Mouse (Mus musculus): ENCODE measurements around the gene Cblb.

Cblb gene

DNA sequence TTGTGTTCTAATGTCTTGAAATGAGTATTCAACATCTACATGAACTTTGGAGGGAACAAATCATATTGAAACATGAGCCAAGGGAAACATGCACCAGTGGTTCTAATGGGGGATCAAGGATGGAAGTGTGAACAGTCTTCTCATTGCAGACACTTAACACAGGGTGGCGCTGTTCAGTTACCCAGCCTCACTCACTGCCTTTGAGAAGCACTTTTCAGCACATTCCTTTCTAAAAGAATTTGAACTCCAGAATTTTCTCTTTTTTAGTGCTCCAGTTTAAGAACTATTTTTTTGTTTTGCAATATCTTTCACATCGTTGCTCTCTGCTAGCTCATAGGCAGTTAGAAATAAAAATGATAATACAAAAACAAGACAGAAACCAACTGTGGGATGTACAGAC lies 188.0 kb downstream of the Cblb start:
- DNase-seq = peak; percentile 58 to 71

DNA sequence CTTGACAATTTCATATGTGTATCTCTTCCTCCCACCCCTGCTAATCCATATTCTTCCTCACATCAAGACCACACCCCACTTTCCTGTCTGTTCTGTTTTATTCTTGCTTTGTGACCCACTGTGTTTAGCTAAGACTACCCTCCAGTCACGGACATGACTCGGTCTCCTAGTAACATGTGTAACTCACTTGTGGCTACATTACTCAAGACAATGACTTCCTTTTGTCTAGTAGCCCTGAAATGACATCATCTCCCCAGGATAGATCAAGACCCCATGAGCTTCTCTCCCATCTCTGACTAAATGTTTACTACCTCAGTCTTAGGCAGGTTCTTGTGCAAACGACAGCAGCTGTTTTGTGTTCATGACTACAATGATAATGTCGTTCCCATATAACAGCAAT lies 191.9 kb downstream of the Cblb start:
- DNase-seq = no peak

DNA sequence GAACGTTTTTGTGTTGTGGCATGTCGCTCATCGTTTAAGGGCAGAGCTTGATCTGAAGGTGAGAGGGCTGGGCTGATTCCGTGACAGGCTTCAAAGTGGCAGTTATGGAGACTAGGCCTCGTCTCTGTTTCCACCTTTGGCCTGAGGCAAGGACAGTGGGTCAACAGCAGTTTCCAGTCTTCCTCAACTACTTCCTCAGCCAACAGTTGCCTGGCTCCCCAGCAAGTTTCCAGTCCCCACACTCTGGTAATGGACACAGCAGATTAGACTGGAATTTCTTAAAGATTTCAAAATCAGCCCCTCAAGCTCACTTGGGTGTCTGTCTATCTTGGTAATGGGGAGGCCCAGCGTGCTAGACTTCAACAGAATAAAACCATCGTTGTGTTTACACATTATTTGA lies 198.4 kb downstream of the Cblb start:
- no peak for DNase-seq

DNA sequence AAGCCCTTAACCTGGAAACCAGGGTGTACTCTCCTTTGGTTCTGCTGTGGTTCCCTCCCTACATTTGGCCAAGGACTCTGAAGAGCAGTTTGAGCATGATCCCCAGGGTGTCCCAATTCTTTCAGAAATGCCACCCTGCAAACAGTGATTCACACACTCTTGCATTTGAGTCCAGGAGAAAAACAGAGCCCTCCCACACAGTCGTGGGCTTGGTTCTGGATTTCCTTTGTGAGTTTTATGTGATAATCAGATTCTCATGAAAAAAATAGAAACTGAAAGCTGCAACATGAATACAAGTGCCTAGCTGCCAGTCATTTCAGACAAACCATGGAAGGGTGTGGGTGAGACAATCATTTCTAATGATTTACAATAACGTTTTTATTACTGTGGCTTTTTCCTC lies 198.9 kb downstream of the Cblb start:
- no peak for DNase-seq

DNA sequence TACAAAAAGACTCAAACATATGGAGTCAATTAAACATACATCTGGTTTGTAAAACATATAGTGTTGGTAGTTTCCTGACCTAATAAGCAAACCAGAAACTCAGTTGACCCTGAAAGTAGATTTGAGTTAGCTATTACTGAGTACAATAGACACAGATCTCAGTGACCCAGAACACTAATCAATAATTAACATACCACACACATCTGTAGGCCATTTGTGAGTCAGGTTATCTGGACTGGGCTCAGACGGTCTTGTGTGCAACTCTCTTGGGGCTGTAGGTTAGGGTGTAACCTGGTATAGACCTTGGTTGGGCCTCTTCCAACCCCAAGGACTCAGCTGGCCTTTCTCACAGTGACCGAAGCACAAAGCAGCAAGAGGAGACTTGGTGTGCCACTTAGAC lies 211.1 kb downstream of the Cblb start:
- peak; percentile 11 to 32 for DNase-seq

DNA sequence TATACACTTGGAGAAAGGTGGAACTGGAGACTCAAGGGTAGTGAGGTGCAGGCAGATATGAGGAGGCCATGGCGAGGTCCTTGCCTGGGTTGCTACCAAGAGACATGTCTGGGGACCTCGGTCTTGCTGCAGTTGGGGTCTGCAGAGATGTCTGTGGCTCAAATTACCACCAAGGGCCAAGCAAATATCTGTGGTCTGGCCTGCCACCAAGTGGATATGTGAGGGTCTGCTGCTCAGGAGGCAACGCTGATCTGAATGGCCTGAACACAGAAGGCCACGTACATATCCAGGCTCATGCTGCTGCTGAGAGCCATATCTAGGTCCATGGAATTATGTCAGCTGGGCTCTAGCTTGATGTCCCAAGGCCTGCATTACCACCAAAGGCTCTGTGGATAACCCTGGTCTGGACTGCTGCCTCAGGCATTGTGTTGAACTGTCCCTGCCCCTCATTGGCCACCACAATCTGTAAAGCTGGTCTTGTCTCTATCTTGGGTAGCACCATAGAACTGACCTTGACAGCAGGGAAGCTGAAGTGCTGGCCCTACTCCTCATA lies 212.5 kb downstream of the Cblb start:
- peak; percentile 29 to 36 for DNase-seq

DNA sequence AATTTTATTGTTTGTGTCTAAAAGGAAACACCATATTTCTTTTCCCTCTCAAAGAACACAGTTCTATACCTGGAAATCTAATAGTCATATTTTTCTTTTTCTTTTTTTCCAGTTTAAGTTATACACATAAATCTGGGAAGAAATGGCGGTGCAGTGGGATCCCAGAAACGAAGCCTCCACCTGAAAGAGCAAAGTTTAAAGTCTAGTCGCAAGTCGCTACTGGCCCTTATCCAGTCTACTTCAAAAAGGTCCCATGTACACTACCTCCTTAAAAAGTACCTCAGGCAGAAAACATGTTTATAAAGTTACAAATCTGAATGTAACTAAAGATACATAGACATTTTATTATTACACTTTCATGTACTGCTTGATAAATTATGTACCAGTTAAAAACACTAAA lies 219.2 kb downstream of the Cblb start:
- DNase-seq = no peak

DNA sequence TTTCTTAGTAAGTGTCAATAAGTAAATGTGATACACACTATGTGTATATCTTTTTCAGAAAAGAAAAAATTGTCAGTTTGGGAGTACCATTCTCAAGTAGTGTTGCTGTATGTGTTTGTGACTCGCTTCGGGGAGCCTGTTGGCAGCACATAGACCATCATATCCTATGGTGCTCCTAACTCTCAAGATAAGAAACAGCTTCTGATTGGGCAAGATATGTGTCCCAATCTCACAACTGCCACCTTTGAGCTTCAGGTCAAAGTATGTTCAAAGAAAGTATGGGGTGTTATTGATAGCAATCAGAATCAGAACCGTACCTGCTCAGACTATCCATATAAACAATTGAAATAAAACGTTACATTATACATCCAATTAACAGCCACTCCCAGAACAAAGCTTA lies 219.9 kb downstream of the Cblb start:
- no peak for DNase-seq

Data from kidney, postnatal 4 days (tissue).